Mouse (Mus musculus) right cerebral cortex, postnatal 14 days (tissue): ENCODE data around the gene Efl1.
A peak's percentile ranks its signal among the peaks of the same experiment; 100 is the strongest.

Experiments used
- DNase-seq: peaks from one replicate; pipeline ENCODE4 v3.0.0; 2022

Gene Efl1

DNA sequence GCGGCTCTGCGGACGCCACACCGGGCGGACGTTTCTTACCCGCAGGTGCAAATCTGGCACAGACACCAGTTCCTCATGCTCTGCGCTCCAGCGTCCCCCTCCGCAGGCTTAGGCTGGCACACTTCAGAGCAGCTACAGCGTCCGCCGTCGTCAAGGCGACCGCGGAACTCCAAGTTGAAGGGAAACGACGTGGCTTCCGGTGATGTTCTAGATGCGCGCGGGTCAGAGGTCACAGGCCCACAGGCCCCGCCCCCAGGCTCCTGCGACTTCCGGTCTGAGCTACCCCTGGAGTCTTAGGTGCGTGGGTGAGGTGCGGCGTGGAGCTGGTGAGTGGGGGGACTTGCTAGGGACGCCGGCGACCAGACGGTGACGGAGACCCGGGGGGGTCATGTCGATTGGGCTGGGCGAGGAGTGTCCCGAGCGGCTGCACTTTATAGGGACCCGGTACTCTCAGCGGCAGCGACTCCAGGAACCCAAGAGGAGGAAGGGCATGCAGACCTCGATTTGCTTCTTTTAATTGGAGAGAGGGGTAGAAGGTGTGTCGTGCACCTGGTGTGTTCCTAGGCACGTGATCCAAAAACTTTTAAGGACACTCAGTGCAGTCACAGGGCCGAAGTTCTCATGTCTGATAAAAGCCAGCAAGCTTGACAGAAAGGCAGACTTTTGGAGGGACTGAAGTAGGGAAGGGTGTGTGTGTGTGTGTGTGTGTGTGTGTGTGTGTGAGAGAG is at the start of gene Efl1, which contains the start of gene Saxo2:
Gene Efl1, plus strand, starts transcription at position 262 of the 728 bp plus-strand sequence.
Gene Saxo2, minus strand, starts transcription at position 176 of the 728 bp plus-strand sequence.
- DNase-seq, result peak; percentile 98

DNA sequence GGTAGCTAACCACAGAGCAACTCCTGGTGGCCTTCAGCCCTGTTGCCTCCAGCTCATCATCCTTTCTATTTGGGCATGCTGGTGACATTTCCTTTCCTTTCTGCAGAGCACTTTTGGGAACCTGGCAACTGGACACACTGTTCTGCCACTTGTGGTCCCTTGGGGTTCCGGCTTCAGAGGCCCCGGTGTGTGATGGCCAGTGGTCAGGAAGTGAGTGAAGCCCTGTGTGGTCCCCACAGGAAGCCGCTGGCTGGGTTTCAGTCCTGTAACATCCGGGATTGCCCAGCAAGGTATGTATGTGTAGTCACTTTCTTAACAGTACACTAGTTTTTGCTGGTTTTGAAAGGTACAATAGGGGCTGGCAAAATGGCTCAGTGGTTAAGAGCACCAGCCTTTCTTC is 46.4 kb upstream of the Efl1 start:
- DNase-seq, result no peak

DNA sequence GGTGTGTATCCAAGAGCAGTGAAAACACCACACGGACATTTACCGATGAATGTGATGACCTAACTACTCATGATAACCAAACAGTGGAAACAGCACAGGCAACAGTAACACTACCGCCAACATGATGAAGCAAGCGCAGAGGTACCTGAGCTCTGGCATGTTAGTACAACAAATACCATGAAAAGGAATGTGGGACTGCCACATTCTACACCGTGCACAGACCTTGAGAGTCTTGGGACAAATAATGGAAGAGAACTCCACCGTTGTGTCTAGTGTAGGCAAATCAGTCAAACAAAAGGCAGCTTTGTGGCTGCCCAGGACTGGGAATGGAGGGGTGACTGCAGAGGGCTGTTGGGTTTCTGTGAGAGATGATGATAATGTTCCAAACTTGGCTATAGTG is 43.0 kb upstream of the Efl1 start:
- no peak for DNase-seq

DNA sequence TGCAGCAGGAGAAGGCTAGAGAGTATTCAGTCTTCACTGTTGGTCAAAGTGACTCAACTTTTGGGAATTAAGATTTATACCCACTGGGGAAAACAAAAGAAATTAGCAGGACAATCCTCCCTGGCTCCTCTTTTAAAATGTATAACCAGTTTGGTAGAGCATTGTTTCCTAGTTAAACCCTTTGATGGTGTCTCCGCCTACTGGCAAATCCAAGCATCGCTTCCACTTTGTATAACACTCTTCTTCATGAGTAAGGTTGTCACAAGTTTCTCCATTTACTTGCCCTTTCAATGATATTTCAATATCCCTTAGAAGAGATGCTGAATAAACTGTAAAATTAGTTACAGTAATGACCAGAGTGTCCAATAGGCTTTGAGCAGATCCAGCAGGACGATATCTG is 38.8 kb upstream of the Efl1 start:
- peak; percentile 14 for DNase-seq

DNA sequence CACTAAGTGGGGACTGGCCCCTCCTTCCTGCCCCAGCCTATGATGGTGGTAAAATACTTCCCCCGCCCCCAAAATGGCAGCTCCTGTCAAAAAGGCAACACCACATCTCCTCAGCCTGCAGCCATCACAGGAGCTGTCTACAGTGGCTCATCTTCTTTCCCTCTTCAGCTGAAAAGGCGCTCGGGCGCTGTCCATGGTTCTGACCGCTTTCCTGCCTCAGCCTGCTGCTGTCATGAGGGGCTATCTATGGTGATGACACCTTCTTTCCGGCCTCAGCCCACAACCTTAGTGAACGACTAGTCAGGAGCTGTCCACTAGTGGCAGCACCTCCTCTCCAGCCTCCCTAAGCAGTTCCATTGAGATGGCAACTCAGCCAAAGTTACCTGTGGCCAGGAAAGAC is 23.1 kb upstream of the Efl1 start:
- no peak for DNase-seq

DNA sequence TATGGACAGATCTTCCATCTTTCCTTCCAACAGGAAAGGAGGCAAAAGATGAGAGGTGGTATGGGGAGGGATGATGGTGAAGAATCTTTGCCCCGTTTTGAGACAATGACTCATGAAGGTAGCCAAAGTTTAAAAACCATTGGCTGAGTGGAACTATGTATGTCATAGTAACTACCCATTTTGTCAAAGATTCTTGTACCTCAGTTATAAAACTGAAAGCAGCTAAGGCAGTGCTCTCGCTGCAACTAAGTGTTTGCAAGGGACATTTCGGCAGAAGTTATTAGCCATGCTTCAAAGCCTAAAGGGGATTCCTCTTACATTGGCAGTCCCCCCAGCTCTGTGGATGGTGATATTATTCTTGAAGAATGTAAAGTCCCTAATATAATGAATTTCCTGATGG is 1.2 kb upstream of the Efl1 start:
- no peak for DNase-seq

DNA sequence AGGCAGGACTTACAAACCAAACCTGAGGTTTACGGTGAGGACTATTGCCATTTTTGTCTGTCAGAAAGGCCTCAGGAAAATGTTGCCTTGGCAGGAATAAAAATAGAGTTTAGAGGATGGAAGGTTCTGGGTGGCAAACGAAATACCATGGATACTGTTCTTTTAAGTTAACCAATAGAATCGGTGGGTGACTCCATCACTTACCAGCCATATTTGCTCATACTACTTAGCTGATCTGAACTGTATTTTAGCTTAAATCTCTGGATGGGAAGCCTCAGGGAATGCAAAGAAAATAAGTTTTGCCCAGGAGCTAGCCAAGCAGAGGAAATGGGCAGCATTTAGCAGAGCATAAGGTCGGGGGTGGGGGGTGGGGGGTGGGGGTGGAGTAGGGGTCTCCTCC is 505 bp upstream of the Efl1 start:
- no peak for DNase-seq

DNA sequence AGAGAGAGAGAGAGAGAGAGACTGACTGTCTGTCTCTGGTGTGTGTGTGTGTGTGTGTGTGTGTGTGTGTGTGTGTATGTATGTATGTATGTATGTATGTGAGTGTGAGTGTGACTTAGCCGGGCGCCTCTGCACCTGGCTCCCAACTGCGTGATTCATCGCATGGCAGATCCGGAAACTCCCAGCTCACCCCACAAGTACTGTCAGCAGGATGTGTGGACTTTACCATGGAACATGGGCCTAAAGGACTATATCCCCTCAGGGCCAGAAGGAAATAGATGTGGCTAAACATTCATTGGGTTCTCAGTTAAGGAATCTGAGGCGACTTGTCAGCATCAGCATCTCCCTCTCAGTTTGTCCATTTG is 649 bp downstream of the Efl1 start:
- DNase-seq, result no peak

DNA sequence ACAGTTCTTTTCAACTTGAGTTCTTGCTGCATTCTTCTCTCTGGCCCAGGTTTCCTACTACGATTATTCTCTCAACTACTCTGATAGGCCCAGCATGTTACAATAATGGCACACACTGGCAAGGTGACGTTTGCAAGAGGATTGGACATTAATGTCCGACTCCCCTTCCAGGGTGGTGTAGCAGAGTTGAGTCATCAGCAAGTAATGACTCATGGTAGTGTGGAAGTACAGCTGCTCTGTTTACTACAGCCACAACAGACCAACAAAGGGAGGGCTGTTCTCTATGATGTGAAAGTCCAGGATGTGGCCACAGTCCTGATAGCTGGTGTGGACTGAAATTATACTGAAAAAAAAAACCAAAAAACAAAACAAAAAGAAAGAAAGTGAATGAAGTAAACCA is 16.2 kb downstream of the Efl1 start:
- DNase-seq, result no peak

DNA sequence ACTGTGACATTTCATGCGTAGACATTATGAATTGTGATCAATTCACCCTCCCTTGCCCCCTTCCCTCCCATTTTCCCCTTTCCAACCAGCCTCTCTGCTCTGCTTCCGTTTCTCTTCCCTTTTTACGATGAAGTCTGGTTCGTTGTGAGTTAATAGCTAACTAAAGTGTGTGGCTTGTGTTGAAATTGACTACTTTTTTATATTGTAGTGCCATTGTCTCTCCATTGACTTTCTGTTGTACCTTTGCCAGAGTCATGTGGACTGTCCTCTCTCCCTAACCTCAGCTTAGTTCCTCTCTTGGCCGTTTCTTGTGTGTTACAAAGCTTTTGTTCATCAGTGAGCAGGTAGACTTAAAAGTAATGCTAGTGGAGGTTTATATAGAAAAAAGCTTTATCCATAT is 27.6 kb downstream of the Efl1 start:
- DNase-seq, result no peak

DNA sequence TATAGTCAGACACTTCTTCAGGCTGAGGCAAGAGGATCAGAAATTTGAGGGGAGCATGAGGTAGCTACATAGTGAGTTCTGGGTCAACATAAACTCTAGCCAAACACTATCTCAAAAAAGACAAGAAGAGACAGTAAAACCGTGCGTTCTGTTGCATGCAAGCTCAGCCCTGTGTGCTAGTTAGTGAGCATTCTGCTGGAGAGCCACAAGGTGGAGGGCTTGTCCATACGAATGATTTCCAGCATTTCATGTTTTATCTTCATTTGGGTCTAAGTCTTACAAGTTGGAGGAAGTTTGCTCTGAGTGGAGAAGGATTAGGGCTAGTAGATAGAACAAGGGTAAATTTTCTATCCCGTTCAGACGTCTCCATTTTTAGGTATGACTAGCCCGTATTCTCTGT is 28.4 kb downstream of the Efl1 start:
- DNase-seq, result no peak

DNA sequence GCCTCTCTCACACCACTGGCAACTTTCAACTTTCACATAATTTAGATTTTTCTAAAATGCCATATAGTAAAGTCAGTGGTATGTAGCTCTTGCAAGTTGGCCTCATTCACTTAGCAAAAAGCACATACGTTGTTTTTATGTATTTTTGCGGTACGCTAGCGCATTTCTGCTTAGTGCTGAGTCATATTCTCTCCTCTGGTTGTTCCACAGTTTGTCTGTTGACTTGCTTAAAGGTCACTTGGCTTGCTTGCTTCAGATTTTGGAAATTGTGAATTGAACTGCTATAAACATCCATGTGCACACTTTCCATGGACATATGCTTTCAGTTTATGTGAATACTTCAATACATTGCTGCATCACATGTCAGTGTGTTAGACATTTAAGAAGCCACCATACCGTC is 31.5 kb downstream of the Efl1 start:
- DNase-seq, result no peak

DNA sequence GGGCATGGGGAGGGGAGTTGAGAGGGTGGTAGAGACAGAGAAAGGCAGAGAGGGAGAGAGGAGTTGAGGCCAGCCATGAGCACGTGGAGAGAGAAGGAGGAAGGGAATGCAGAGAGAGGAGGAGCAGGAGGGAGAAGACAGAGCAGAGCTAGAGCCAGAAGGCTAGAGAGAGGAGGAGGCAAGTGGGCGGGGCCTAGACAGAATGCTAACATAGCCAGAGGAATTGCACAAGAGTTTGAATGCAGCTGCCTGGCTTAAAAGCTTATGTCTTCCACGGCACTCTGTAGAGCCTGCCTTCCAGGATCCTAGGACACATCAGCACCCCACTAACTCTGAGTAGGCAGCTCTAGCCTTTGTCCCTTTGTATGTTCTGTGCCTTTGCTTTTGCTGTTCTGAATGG is 40.3 kb downstream of the Efl1 start:
- peak; percentile 37 for DNase-seq

DNA sequence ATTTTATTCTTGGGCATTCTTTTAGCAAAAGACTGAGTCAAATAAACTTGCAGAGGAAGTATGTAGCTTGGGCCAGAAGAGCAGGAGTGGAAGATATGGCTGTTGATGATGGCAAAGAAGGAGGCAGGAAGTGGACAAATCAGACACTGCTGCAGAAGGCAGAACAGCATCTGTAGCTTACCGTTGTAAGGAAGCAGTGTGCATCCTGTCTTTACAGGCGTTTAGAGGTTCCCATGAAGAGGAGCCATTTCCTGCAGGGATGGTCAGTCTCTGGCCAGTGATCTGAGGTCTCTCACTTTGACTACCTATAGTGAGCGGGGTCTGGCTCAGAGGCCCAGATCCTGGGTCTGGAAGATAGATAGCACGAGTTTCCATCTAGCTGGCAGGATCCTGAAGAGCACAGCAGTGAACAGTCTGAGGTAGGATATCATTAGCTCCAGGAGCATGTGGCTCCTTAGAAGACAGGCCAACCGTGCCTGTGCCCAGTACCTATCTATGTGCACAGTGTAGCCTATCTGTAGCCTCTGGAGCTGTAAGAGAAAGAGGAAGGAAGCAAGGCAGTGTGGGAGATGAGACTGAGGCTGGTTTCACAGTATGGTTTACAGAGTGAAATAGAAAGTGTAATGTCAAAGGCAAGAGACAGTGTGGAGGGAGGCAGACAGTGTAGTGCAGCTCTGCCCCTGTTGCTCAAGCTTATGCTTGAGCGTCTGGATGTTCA is 42.8 kb downstream of the Efl1 start:
- no peak for DNase-seq

DNA sequence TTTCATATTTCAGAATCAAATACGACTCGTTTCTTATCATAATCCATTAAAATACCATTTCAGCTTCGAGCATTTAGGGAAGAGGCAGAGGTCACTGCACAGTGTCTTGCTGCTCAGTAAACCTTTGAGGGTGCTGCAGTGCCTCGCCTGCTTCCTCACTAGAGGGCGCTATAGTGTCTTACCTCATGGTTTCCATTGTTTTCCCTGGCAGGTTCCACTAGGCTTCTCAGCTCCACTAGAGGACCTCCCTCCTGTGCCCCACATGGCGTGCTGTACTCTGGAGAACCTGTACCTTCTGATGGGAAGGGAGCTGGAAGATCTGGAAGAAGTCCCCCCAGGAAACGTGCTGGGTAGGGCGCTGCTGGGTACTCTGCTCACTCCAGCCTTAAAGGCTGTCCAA is 49.3 kb downstream of the Efl1 start:
- no peak for DNase-seq

DNA sequence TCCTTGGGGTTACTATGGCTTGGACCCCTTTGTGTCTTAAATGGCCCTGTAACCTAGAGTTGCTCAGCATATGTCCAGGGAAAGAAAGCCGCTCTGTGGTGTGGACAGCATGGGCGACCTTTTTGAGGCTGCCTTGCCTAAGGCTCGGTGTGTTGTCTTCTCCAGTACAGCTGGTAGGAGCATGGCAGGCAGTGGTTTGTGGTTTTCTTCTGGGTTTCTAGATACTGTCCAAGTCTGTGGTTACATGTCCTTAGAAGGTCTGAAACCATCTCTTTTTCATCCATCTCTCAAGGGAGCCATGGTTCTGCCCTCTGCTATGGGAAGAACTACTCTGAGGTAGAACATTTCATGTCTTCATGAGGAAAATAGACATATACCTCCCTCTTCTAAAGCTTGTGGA is 50.6 kb downstream of the Efl1 start:
- no peak for DNase-seq

DNA sequence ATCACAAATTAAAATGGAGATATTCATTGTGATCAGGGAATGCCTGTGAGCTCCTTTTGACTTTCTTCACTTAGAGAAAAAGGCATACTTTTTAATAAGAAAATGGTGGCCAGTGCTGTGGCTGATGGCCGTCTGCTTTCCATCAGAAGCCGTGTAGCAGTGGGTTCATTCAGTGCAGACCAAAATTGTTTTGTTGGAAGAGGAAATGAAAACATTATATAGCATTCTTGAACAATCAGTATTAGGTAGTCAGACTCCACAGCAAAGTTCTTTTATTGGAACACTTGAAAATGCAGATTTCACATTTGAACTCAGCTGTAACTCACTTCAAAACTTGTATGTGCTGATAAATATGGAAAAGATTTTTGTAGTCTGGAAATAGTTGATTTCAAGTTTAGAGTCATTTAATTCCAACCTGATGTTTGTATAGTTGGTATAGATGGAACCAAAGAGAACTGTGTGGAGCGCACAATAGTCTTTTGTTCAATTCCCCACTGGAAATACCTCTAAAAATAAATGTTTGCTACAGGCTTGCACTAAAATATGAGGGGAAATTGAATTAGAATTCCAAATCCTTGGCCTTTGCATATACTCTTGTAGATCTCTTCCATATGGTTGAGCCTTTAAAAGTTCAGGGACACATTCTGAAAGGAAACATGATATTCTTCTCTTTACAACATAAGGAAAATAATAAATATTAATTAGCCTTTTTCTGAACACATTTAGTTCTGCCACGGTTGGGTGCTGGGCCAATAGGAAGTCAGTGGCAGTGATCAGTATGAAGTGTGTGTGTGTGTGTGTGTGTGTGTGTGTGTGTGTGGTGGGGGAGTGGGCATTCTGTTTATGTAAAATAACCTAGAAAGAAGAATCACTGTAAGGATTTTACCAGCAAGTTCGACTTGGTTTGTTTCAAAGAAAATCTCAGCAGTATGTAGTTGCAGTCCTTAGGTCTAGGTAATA is 54.2 kb downstream of the Efl1 start:
- no peak for DNase-seq

DNA sequence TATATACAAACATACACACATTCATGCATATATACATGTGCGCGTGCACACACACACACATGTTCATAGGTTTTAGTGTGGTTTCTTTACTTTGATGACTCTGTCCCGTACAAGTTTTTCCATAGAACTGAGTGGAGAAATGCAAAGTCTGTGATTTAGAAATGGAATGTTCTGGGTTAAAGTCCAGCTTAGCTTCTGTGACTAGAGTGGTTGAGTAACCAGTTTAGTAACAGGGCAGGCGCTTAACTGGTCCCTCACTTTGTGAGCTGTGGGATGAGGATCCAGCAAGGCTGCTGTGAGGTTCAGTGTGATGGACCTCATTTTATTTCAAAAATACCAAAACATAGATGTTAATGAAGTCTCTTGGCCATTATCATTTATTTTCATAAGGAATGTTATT is 60.8 kb downstream of the Efl1 start:
- no peak for DNase-seq

DNA sequence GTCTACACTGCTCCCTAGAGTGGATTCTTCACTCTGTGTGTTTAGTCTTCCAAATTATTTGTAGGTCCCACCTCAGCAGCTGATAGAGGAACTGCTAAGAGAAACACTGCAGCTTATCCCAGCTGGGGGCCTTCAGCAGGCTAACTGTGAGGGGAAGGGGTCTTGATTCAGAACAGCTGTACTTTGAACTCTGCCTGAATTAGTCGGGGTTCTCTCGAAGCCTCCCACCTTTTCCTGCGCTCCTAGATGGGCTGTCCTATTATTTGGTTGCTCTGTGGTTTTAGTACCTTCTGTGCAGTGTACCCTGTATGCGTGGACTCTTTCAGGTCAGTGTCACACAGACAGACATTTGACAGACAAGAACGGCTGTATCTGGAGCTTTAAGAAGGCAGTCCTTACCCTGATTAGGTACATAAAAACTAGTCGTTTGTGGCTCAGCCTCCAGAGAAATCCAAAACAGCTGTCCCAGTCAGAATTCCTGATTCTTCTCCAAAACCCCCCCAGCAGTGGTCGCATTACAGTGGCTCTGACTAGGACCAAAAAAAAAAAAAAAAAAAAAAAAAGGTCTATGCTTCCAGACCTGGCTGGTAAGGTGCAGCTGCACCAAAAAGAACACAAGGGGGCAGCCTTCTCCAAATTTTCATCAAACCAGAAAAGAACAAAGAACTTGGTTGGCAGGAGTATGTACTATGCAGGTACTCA is 66.9 kb downstream of the Efl1 start:
- DNase-seq, result peak; percentile 15

DNA sequence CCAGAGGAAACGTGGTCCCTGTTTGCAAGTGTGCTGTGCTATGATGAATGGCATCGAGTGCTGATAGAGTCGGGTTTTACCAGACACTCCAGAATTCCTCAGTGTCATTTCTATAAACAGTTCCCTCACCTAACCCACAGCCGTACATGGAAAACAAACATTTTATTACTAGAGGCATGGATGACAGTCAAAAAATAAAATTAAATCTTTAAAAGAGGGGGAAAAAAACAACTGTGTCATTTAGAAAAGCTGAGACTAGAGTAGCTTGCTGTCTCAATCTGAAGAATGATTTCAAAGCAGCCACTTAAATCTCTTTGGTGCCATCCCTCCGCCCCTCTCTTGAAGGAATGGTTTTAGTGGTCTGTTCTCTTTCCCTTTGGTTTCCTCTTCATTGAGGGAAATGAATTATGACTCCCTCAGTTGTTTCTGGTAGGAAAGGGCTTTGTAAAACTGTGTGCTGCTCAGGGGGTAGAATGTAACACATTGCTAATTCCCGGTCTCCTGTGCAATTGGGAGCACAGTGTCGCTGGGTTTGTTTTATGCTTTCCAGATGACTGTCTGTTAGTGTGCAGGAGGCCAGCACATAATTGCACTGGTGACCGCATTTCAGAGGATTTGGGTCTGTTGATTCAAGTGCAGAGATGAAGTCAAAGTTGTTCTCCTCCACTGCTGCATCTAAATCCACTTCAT is 67.6 kb downstream of the Efl1 start:
- no peak for DNase-seq

DNA sequence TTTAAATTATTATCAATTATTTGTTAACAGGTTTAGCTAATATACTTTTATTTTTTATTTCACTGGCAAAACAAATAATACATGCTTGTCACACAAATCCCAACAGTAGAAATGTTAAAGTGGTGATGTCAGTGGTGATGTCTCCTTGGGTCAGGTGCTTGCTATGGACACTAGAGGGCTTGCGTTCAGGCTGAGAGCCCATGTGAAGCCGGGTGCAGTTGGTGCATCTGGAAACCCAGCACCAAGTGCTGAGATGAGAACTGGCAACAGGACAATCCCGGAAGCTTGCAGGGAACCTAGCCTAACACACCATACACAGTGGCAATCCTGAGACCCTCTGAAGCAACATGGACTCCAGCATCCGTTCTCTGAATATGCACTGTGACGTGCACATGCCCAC is 70.9 kb downstream of the Efl1 start:
- DNase-seq, result no peak

DNA sequence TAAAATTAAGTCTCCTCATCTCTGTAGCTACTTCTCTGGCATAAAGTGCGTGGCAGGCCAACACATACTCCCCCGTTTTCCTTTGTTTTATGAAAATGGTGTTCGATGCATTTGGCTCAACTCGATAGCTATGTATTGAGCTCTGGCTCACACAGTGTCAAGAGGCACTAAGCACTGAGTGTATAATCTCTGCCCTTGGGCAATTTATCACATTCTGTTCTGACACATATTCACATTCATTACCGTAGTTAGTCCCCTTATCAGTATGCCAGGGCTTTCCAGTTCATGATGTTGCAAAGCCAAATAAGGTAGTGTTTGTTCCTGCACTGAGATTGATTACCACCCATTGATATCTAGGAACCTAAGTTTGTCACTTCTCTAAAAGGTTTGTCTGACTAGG is 71.3 kb downstream of the Efl1 start:
- no peak for DNase-seq
